Mouse (Mus musculus): ENCODE measurements around the gene Rnf6. TPM values are rescaled to one million over a fixed set of nuclear protein-coding genes. Genes with fewer than 3 reads are reported as not detected.

Gene Rnf6
- total and polyA plus RNA-seq, 2 experiments from 2014 or later: 16.5 to 22.1 TPM

DNA sequence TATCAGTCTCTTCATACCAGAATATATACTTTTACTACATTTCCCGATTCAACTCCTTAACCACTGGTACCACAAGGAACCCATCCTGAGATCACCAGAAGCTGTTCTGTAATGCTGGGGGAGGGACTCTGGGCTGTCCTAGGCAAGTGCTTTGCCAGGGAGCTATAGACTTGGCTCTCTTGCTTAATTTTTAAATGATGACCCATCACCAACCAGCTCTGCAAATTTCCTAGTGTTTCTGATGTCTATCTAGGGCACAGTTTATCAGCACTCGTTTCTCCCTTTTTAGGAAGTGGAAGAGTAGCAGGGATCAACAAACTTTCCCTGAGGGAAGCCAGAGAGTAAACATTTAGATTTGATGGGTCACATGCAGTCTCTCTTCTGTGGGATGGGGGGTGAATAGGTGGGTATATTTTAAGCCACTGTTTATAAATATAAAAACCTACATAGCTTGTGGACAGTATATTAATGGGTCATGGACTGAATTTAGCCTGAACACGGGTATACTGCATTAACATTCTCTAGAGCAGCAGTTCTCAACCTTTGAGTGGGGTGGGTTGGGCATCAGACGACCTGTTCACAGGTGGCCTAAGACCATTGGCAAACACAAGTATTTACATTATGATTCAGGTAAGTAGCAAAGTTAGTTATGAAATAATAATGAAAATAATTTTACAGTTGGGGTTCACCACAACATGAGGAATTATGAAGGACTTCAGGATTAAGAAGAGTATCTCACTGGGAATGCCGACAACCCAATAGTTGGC is 30.5 kb upstream of the Rnf6 start:
- Histone ChIP-seq H3K4me3 (ENCODE audit: low read depth, low read length) (no peak overlapping the region), H3K4me2 (ENCODE audit: low read depth) (no peak overlapping the region), H3K27me3 (ENCODE audit: insufficient read depth, low read length) (no peaks in the 10 kb centered on the region), H3K36me3 (ENCODE audit: insufficient read depth) (no peaks in the 10 kb centered on the region), H3K9ac (no peak overlapping the region), H3K4me1 (ENCODE audit: insufficient read depth) (no peaks in the 10 kb centered on the region), H3K9me3 (ENCODE audit: low read length) (no peaks in the 10 kb centered on the region), H3K27ac (ENCODE audit: low read depth, low read length) (no peak overlapping the region)
- no peak for DNase-seq
- 91% methylated on average over 5 of the region's 5 CpGs for WGBS
- no peak for ATAC-seq
- no peak for TF ChIP-seq CTCF (IDR thresholded peaks at IDR 0.05; ENCODE audit: low read depth)

DNA sequence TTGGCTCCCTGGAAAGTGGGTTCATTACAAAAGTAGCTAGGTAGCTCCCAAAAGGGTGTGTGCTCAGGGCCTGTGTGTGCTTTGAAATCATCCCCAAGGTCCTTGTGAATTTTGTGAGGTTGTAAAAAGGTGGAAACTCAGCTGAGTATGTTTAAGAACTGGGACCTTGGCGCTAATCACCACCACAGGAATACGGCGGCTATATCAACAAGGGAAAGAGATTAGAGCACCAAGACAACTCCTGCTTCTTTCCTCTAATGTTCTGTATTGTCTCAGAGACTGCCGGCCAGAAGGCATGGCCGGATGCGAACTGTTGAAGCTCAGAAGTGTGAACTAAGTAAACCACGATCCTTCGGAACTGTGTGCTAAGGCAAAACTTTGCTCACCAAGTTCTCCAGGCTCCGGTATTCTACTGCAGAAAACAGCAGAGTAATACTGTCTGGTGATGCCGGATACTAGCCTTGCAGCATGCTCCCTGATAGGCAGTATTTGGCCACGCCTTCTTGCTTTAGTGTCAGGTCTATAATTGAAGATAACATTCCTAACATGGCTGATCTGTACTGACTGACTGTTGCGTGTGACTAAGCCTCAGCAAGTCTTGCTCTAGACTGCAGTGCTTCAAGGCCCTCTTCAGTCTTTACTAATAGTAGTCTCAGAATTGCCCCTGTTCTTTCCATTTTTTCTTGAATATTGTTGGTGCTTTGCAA is 29.2 kb upstream of the Rnf6 start:
- Histone ChIP-seq H3K4me2 (ENCODE audit: low read depth) (no peak overlapping the region), H3K9ac (no peak overlapping the region), H3K27ac (ENCODE audit: low read depth, low read length) (no peak overlapping the region), H3K27me3 (ENCODE audit: insufficient read depth, low read length) (no peaks in the 10 kb centered on the region), H3K4me3 (ENCODE audit: low read depth, low read length) (no peak overlapping the region), H3K36me3 (ENCODE audit: insufficient read depth) (no peaks in the 10 kb centered on the region), H3K4me1 (ENCODE audit: insufficient read depth) (no peaks in the 10 kb centered on the region), H3K9me3 (ENCODE audit: low read length) (no peaks in the 10 kb centered on the region)
- TF ChIP-seq CTCF (IDR thresholded peaks at IDR 0.05; ENCODE audit: low read depth): no peak
- ATAC-seq: no peak
- no peak for DNase-seq
- WGBS: 94% methylated on average over 12 of the region's 12 CpGs

DNA sequence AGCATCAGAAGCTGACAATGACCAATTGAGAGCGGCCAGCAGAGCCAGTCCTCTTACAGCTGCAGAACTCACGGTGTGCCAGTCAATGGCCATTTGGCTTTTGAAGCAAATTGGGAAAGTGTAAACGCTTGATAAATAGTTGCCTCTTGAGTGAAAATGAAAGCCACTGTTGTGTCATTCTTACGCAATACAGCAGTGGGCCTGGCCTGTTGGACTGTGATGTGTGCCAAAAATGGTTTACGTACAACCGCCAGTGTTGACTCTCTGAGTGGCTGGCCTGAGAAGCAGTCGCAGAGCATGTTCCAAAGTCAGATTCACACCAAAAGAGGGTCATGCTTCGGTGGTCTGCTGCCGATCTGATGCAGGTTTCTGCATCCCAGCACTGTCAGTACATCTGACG is 27.4 kb upstream of the Rnf6 start:
- ATAC-seq: no peak
- WGBS: 82% methylated on average over 10 of the region's 10 CpGs
- H3K36me3 ChIP-seq (ENCODE audit: insufficient read depth): no peaks in the 10 kb centered on the region
- no peak overlapping the region for H3K27ac ChIP-seq (ENCODE audit: low read depth, low read length)
- no peak overlapping the region for H3K4me3 ChIP-seq (ENCODE audit: low read depth, low read length)
- H3K4me1 ChIP-seq (ENCODE audit: insufficient read depth): no peaks in the 10 kb centered on the region
- DNase-seq: no peak
- no peaks in the 10 kb centered on the region for H3K9me3 ChIP-seq (ENCODE audit: low read length)
- H3K4me2 ChIP-seq (ENCODE audit: low read depth): no peak overlapping the region
- H3K27me3 ChIP-seq (ENCODE audit: insufficient read depth, low read length): no peaks in the 10 kb centered on the region
- TF ChIP-seq CTCF (IDR thresholded peaks at IDR 0.05; ENCODE audit: low read depth): no peak
- H3K9ac ChIP-seq: no peak overlapping the region

GRCm38 (mm10) chr5:146247709-146248108 is 26.4 kb upstream of the Rnf6 start:
- Histone ChIP-seq H3K27me3 (ENCODE audit: insufficient read depth, low read length) (no peaks in the 10 kb centered on the region), H3K36me3 (ENCODE audit: insufficient read depth) (no peaks in the 10 kb centered on the region), H3K9me3 (ENCODE audit: low read length) (no peaks in the 10 kb centered on the region), H3K27ac (ENCODE audit: low read depth, low read length) (no peak overlapping the region), H3K4me2 (ENCODE audit: low read depth) (no peak overlapping the region), H3K4me3 (ENCODE audit: low read depth, low read length) (no peak overlapping the region), H3K9ac (no peak overlapping the region), H3K4me1 (ENCODE audit: insufficient read depth) (no peaks in the 10 kb centered on the region)
- no peak for TF ChIP-seq CTCF (IDR thresholded peaks at IDR 0.05; ENCODE audit: low read depth)
- DNase-seq: no peak
- 42% methylated on average over 5 of the region's 5 CpGs for WGBS
- ATAC-seq: no peak

- Histone ChIP-seq H3K27ac (ENCODE audit: low read depth, low read length) (no peak overlapping the region), H3K36me3 (ENCODE audit: insufficient read depth) (no peaks in the 10 kb centered on the region), H3K9me3 (ENCODE audit: low read length) (no peaks in the 10 kb centered on the region), H3K4me1 (ENCODE audit: insufficient read depth) (no peaks in the 10 kb centered on the region), H3K4me2 (ENCODE audit: low read depth) (no peak overlapping the region), H3K9ac (no peak overlapping the region), H3K4me3 (ENCODE audit: low read depth, low read length) (no peak overlapping the region), H3K27me3 (ENCODE audit: insufficient read depth, low read length) (no peaks in the 10 kb centered on the region)
- DNase-seq (no peak), ATAC-seq (no peak)
- TF ChIP-seq CTCF (IDR thresholded peaks at IDR 0.05; ENCODE audit: low read depth): no peak
- WGBS: 100% methylated on average over 1 of the region's 1 CpGs
Measured at GRCm38 (mm10) chr5:146246386-146246785, 25.0 kb upstream of the Rnf6 start.

- Histone ChIP-seq H3K4me3 (ENCODE audit: low read depth, low read length) (no peak overlapping the region), H3K27ac (ENCODE audit: low read depth, low read length) (no peak overlapping the region), H3K27me3 (ENCODE audit: insufficient read depth, low read length) (no peaks in the 10 kb centered on the region), H3K9ac (no peak overlapping the region), H3K4me1 (ENCODE audit: insufficient read depth) (no peaks in the 10 kb centered on the region), H3K4me2 (ENCODE audit: low read depth) (no peak overlapping the region), H3K9me3 (ENCODE audit: low read length) (no peaks in the 10 kb centered on the region), H3K36me3 (ENCODE audit: insufficient read depth) (no peaks in the 10 kb centered on the region)
- ATAC-seq: no peak
- TF ChIP-seq CTCF (IDR thresholded peaks at IDR 0.05; ENCODE audit: low read depth): no peak
- no peak for DNase-seq
- WGBS: 96% methylated on average over 7 of the region's 7 CpGs
Measured at GRCm38 (mm10) chr5:146245646-146246370, 24.5 kb upstream of the Rnf6 start.

- Histone ChIP-seq H3K27ac (ENCODE audit: low read depth, low read length) (no peak overlapping the region), H3K4me1 (ENCODE audit: insufficient read depth) (no peaks in the 10 kb centered on the region), H3K4me3 (ENCODE audit: low read depth, low read length) (no peak overlapping the region), H3K36me3 (ENCODE audit: insufficient read depth) (no peaks in the 10 kb centered on the region), H3K27me3 (ENCODE audit: insufficient read depth, low read length) (no peaks in the 10 kb centered on the region), H3K9me3 (ENCODE audit: low read length) (no peaks in the 10 kb centered on the region), H3K9ac (no peak overlapping the region), H3K4me2 (ENCODE audit: low read depth) (no peak overlapping the region)
- TF ChIP-seq CTCF (IDR thresholded peaks at IDR 0.05; ENCODE audit: low read depth): no peak
- DNase-seq: no peak
- no peak for ATAC-seq
- 96% methylated on average over 4 of the region's 4 CpGs for WGBS
Measured at GRCm38 (mm10) chr5:146245193-146245592, 23.8 kb upstream of the Rnf6 start.
